8 mouse cellular contexts compared by ENCODE assay signal in genomic region chr19:45016341-45017215, GRCm38 (mm10). TPM values are rescaled to one million over a fixed set of nuclear protein-coding genes. Genes with fewer than 3 reads are reported as not detected.
DNase-seq lines count a peak whose midpoint lies in the region; ATAC-seq lines count a peak whose summit lies in the region.

No protein-coding gene starts in this region.

- peak overlapping the region; percentile 96 for H3K27ac ChIP-seq in hindbrain, embryonic 16.5 days (ENCODE audit: low read depth, low read length)
- peak overlapping the region; percentile 96 for H3K27ac ChIP-seq in midbrain, embryonic 11.5 days (ENCODE audit: low read depth, low read length)

- intact Hi-C loops in left cerebral cortex, postnatal 4 days (cut with DNase I), result loop anchor here (1.0 kb wide), 1 partner anchor 15 kb away; no protein-coding TSS in a partner anchor

- peak; percentile 67 to 77 for DNase-seq in frontal cortex, adult 2 months (ENCODE audit: extremely low spot score in 1 of 2, low spot score in 1 of 2)
- DNase-seq in frontal cortex, postnatal 14 days (ENCODE audit: low spot score in 2 of 2), result no peak
- DNase-seq in cerebellum, postnatal 14 days, result peak; percentile 92 to 95
- DNase-seq in gastrocnemius, adult 8-10 months (ENCODE audit: low spot score in 2 of 2), result peak; percentile 75 to 84
- DNase-seq in left cerebral cortex, postnatal 4 days, result peak; percentile 93
- DNase-seq in midbrain, embryonic 11.5 days (ENCODE audit: low spot score, missing footprints), result no peak
- DNase-seq in skeletal muscle tissue, adult 2 months (ENCODE audit: low read depth, low spot score), result peak; percentile 86

- H3K27me3 ChIP-seq in hindbrain, embryonic 16.5 days (replicated peaks; ENCODE audit: control insufficient read depth, insufficient read depth, low read length), result no peaks in the 10 kb centered on the region
- H3K27me3 ChIP-seq in midbrain, embryonic 11.5 days (ENCODE audit: control insufficient read depth, insufficient read depth, low read length), result no peaks in the 10 kb centered on the region

- H3K4me2 ChIP-seq in hindbrain, embryonic 16.5 days (ENCODE audit: low read length), result peak overlapping the region; percentile 78
- H3K4me2 ChIP-seq in midbrain, embryonic 11.5 days, result peak overlapping the region; percentile 83

- peak overlapping the region; percentile 54 for H3K4me3 ChIP-seq in hindbrain, embryonic 16.5 days (ENCODE audit: low read length)
- peak overlapping the region; percentile 75 for H3K4me3 ChIP-seq in midbrain, embryonic 11.5 days (ENCODE audit: low read depth, low read length)

- peak overlapping the region; percentile 78 for H3K9ac ChIP-seq in hindbrain, embryonic 16.5 days (ENCODE audit: low read depth, low read length)
- peak overlapping the region; percentile 96 for H3K9ac ChIP-seq in midbrain, embryonic 11.5 days (ENCODE audit: low read length)

- 1% methylated on average over 17 of the region's 18 CpGs for WGBS in hindbrain, embryonic 16.5 days
- WGBS in midbrain, embryonic 11.5 days, result 3% methylated on average over 17 of the region's 18 CpGs

- peak; percentile 32 for ATAC-seq in hindbrain, embryonic 16.5 days
- peak; percentile 20; the same call in 1 of the 2 replicates for ATAC-seq in midbrain, embryonic 11.5 days (ENCODE audit: low FRiP score)

- peaks cover 52% of the 10 kb centered on the region for H3K4me1 ChIP-seq in hindbrain, embryonic 16.5 days (ENCODE audit: control insufficient read depth, insufficient read depth, low read depth, low read length)
- peaks cover 47% of the 10 kb centered on the region for H3K4me1 ChIP-seq in midbrain, embryonic 11.5 days (ENCODE audit: control insufficient read depth, insufficient read depth, low read length)

- H3K9me3 ChIP-seq in hindbrain, embryonic 16.5 days (ENCODE audit: control insufficient read depth, low read length), result no peaks in the 10 kb centered on the region
- H3K9me3 ChIP-seq in midbrain, embryonic 11.5 days (ENCODE audit: control insufficient read depth, low read length), result no peaks in the 10 kb centered on the region

- peaks cover 3% of the 10 kb centered on the region; the same call in 1 of the 2 replicates for H3K36me3 ChIP-seq in hindbrain, embryonic 16.5 days (ENCODE audit: control insufficient read depth, insufficient read depth, low read length)
- H3K36me3 ChIP-seq in midbrain, embryonic 11.5 days (ENCODE audit: control insufficient read depth, insufficient read depth, low read length), result no peaks in the 10 kb centered on the region; the same call in 1 of the 2 replicates

RNA-seq across cellular contexts. Expression of gene Lzts2, which starts 2.4 kb away (rescaled TPM):
- polyA plus RNA-seq in frontal cortex, adult 2 months (2012; rRNA removed), result 34.7 and 37.1 TPM in 2 replicates
- total RNA-seq in gastrocnemius, adult 8-10 months (2022), result 10 to 100 TPM; 17.9 to 25.9 (median 20.5) TPM
- polyA plus RNA-seq in hindbrain, embryonic 16.5 days (2015; fragmentation: Nextera tagmentation; extraction: Ambion mirVana), result 14.8 and 18.7 TPM in 2 replicates
- total RNA-seq in left cerebral cortex, postnatal 4 days (2021), result 10 to 100 TPM; 30.2 to 35.1 TPM
- polyA plus RNA-seq in midbrain, embryonic 11.5 days (2014; fragmentation: Nextera tagmentation; extraction: Ambion mirVana), result 35.7 and 44.1 TPM in 2 replicates

RNA-seq across cellular contexts. Expression of gene Mrpl43, which starts 10.3 kb away (rescaled TPM):
- 73.3 and 80.2 TPM in 2 replicates for polyA plus RNA-seq in frontal cortex, adult 2 months (2012; rRNA removed)
- total RNA-seq in gastrocnemius, adult 8-10 months (2022), result 10 to 100 TPM; 30.2 to 36.4 (median 34.1) TPM
- polyA plus RNA-seq in hindbrain, embryonic 16.5 days (2015; fragmentation: Nextera tagmentation; extraction: Ambion mirVana), result 90.1 and 98.4 TPM in 2 replicates
- total RNA-seq in left cerebral cortex, postnatal 4 days (2021), result 10 to 100 TPM; 41.3 to 41.6 TPM
- polyA plus RNA-seq in midbrain, embryonic 11.5 days (2014; fragmentation: Nextera tagmentation; extraction: Ambion mirVana), result 67.3 and 69.6 TPM in 2 replicates

RNA-seq across cellular contexts. Expression of gene Twnk, which starts 11.1 kb away (rescaled TPM):
- 10.2 and 11.3 TPM in 2 replicates for polyA plus RNA-seq in frontal cortex, adult 2 months (2012; rRNA removed)
- 10 to 100 TPM; 18.9 to 39.5 (median 21.9) TPM for total RNA-seq in gastrocnemius, adult 8-10 months (2022)
- polyA plus RNA-seq in hindbrain, embryonic 16.5 days (2015; fragmentation: Nextera tagmentation; extraction: Ambion mirVana), result 12.4 and 15.5 TPM in 2 replicates
- total RNA-seq in left cerebral cortex, postnatal 4 days (2021), result 10 to 100 TPM; 16.0 to 17.3 TPM
- 13.8 and 14.2 TPM in 2 replicates for polyA plus RNA-seq in midbrain, embryonic 11.5 days (2014; fragmentation: Nextera tagmentation; extraction: Ambion mirVana)

RNA-seq across cellular contexts. Expression of gene Sema4g, which starts 27.7 kb away (rescaled TPM):
- polyA plus RNA-seq in frontal cortex, adult 2 months (2012; rRNA removed), result 52.4 and 53.9 TPM in 2 replicates
- under 1 TPM; 0.13 to 0.41 (median 0.21) TPM for total RNA-seq in gastrocnemius, adult 8-10 months (2022)
- polyA plus RNA-seq in hindbrain, embryonic 16.5 days (2015; fragmentation: Nextera tagmentation; extraction: Ambion mirVana), result 18.0 and 18.7 TPM in 2 replicates
- 100 to 1,000 TPM; 116 to 123 TPM for total RNA-seq in left cerebral cortex, postnatal 4 days (2021)
- 4.4 and 4.7 TPM in 2 replicates for polyA plus RNA-seq in midbrain, embryonic 11.5 days (2014; fragmentation: Nextera tagmentation; extraction: Ambion mirVana)

RNA-seq across cellular contexts. Expression of gene Pdzd7, which starts 28.9 kb away (rescaled TPM):
- polyA plus RNA-seq in frontal cortex, adult 2 months (2012; rRNA removed), result 7.6 and 7.7 TPM in 2 replicates
- total RNA-seq in gastrocnemius, adult 8-10 months (2022), result 1 to 10 TPM; 2.9 to 5.4 (median 4.1) TPM
- 3.0 and 3.2 TPM in 2 replicates for polyA plus RNA-seq in hindbrain, embryonic 16.5 days (2015; fragmentation: Nextera tagmentation; extraction: Ambion mirVana)
- total RNA-seq in left cerebral cortex, postnatal 4 days (2021), result 1 to 10 TPM; 8.0 to 8.2 TPM
- polyA plus RNA-seq in midbrain, embryonic 11.5 days (2014; fragmentation: Nextera tagmentation; extraction: Ambion mirVana), result 0.17 and 0.19 TPM in 2 replicates

Comparison
In these comparisons a context has a peak if more than half of its experiments do, and no peak if none do; other contexts are left out.
1. DNase-seq: peak in frontal cortex, adult 2 months (2 of 2), cerebellum, postnatal 14 days (2 of 2), gastrocnemius, adult 8-10 months (2 of 2), left cerebral cortex, postnatal 4 days (single experiment) and skeletal muscle tissue, adult 2 months (single experiment); none in frontal cortex, postnatal 14 days (0 of 2) and midbrain, embryonic 11.5 days (single experiment).